Mouse (Mus musculus) cerebellum, postnatal 36 days (tissue): ENCODE data around the gene Sh2b2.

ENCODE experiments used
- DNase-seq, 2 experiments: peaks; one replicate each; pipeline ENCODE4 v3.0.0; 2021 to 2022; ENCODE audit warnings: mixed read lengths in 2 of 2

Sh2b2 gene

DNA sequence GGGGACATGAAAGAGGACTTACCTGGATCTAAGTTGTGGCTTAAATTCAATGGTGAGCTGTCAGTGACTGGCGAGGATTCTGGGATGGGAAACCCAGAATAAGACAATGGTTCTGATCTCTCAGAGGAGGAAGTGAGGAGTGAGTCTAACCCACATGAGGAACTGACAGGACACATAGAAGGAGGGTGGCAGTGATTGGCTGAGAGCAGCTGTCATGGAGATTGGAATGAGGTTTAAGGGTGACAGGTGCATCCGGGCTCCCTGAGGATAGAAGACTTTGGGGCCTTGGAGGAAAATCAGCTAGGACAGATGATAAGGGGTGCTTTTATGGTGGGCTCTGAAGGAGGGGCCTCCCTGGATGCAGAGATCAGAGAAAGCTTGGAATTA, at the start of gene Sh2b2:
Gene Sh2b2 (minus strand): TSS at position 105 of the 387 bp plus-strand sequence.
- DNase-seq: no peak

GRCm38 (mm10) chr5:136292971-136293418, 46.6 kb upstream of the Sh2b2 start:
- DNase-seq: peak in 1 of 2 experiments; percentile 36

- no peak for DNase-seq
Measured at GRCm38 (mm10) chr5:136292361-136292760, 46.0 kb upstream of the Sh2b2 start.

DNA sequence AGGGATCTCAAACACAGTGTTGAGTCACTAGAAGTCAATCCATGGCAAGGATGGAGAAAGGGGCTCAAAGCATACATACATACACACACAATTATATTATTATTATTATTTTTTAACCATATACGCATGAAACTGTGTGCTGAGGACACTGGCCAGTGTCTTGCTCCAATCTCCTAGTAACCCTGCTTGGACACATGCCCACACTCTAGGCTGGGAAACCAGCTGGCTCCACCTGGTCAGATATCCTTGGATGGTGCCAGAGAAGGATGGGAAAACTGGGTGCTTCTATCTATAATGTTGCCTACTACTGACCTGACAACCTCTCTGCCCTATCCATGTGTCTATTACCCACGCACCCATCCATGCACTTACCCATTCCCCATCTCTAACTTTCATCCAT, 45.2 kb upstream of the Sh2b2 start:
- DNase-seq: peak in 1 of 2 experiments; percentile 20

DNA sequence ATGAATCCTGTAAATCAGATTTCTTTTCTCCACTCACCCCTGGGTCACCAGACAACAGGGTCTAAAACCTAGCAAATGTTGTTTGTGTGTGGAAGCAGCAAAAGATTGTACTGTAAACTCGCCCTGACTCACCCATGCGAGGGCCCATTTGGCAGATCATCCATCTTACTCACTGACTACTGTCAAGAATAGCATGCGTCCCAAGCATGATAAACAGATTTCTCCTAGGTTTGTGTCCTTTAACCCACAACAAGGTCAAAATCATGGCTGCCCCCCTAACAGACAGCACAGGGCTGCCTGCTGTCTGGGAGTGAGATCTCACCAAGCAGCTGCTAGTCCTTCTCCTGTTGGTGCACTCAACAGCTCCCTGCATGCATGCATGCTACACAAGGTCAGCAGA, 43.4 kb upstream of the Sh2b2 start:
- no peak for DNase-seq

GRCm38 (mm10) chr5:136288351-136289081, 42.2 kb upstream of the Sh2b2 start:
- DNase-seq: peak; percentile 25 to 47

- no peak for DNase-seq
Measured at GRCm38 (mm10) chr5:136286566-136286965, 40.2 kb upstream of the Sh2b2 start.

- no peak for DNase-seq
Measured at GRCm38 (mm10) chr5:136285106-136285505, 38.8 kb upstream of the Sh2b2 start.

- peak; percentile 33 to 53 for DNase-seq
Measured at GRCm38 (mm10) chr5:136281351-136281750, 35.0 kb upstream of the Sh2b2 start.

DNA sequence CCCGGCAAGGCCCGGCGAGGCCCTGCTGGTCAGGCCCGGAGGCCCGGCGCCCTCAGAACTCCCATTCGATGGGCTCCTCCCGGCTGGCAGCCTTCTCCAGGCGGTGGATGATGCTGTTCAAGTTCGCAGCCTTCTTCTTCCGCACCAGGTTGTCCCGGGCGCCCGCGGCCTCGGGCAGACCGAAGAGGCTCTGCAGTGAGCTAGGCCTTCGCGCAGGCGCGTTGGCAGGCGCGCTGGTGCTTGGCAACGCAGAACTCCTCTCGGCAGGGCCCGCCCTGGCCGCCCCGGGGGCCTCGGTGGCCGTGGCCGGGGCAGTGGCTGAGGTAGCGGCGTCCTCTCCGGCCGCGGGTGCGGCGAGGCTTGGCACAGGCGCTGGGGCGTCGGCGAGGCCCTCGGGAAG, 28.4 kb upstream of the Sh2b2 start:
- DNase-seq: no peak

- DNase-seq: no peak
Measured at GRCm38 (mm10) chr5:136269937-136270336, 23.6 kb upstream of the Sh2b2 start.

- no peak for DNase-seq
Measured at GRCm38 (mm10) chr5:136266077-136266476, 19.7 kb upstream of the Sh2b2 start.

DNA sequence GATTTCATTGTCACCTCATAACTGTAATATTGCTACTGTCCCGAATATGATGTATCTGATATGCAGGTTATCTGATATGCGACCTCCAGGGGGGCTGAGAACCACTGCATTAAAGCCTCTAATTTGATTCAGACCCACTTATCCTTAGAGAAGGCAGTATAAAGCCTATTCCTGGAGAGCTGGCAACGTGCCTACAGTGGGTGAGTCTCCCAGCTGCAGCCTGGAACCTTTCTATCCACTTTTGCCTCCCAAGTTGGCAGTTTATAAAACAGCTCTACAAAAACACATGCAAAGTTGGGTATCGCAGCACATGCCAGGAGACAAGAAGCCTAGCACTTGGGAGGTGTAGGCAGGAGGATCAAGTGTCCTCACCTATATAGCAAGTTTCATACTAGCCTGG, 17.0 kb upstream of the Sh2b2 start:
- DNase-seq: no peak

DNA sequence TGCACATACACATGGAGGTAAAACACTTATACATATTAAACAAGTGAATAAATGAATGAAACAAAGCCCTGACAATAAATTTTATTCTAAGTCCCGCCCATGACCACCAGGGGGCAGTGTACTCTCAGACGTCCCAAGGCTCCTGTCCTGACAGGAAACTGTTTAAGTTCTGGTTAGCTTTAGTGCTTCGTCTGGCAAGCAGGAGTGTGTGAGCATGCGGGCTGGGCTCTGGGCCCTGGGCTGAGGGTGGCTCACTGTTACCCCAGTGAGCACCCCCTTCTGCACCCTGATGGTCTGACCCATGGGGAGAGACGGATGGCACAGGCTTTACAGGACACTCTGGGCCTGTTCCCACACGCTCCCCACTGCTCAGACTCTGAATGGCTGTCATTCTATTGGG, 12.6 kb upstream of the Sh2b2 start:
- DNase-seq: peak; percentile 70 to 72

- DNase-seq: peak; percentile 75 to 80
Measured at GRCm38 (mm10) chr5:136252899-136253298, 6.5 kb upstream of the Sh2b2 start.

- DNase-seq: peak in 1 of 2 experiments; percentile 31
Measured at GRCm38 (mm10) chr5:136251004-136251403, 4.6 kb upstream of the Sh2b2 start.

DNA sequence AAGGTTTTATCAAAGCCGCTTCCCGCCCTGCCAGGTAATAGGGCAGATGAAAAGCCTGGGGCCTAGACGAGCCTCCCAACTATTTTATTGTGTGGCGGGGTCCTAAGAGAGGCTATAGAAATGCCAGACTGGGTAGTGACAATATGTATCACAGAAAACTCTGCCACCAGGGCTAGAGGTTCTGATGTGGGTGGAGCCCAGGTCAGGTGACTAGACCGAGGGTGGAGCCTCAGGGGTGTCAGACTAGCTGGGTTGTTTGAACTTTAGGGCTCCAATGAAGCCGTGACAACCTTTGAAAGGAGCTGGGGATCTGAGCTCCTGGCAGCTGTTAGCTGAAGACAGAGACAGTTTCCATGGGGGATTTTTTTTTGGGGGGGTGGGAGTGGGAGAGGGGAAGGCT, 2.1 kb upstream of the Sh2b2 start:
- no peak for DNase-seq

- DNase-seq: no peak
Measured at GRCm38 (mm10) chr5:136245541-136246451, 560 bp downstream of the Sh2b2 start.

- DNase-seq: peak; percentile 55 to 72
Measured at GRCm38 (mm10) chr5:136244762-136245540, 1.4 kb downstream of the Sh2b2 start.

- peak; percentile 20 for DNase-seq
Measured at GRCm38 (mm10) chr5:136243851-136244761, 2.2 kb downstream of the Sh2b2 start.

GRCm38 (mm10) chr5:136241161-136241560, 5.2 kb downstream of the Sh2b2 start:
- no peak for DNase-seq

DNA sequence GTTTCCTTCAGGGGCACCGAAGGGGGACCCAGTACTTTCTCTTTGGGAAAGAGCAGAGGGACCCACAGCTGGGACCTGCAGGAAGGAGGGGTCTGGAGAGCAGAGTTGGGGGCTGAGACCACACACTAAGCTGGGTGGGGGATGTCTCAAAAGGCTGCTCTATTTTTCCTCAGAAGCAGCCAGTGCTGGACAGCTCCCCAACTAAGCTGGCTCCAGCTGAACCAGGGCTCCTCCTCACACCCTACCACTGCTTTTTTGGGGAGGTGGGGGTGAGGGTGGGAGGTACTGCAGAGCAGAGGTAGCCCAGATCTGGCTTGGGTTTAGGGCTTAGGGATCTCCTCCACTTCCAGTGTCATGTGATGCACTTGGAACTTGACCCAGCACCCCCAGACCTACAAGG, 6.0 kb downstream of the Sh2b2 start:
- no peak for DNase-seq
